Mouse (Mus musculus): ENCODE results near the gene 9230112D13Rik. TPM values are rescaled to one million over a fixed set of nuclear protein-coding genes. Genes with fewer than 3 reads are reported as not detected.

9230112D13Rik gene
- polyA plus RNA-seq (2014; fragmentation: Nextera tagmentation; extraction: Ambion mirVana): not detected in 2 replicates

DNA sequence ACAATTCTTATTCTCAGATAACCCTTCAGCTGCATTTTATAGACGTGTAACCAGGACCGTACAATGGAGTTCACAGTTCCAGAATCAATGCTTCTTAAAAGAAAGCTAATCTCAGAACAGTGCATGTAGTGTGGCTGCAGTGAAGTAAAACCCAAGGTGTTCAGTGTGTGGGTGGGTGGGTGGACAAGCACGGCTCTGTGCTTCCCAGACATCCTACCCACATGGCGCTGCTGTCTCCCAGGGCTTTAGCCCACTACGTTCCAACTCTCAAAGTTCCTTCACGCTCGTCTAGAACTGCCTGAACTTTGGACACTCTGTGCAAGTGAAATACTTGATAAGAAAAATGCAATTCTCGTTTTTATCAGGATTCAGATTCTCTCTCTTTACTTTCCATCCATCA lies at the start of gene 9230112D13Rik:
9230112D13Rik (minus strand) TSS at position 101 of the 400 bp plus-strand sequence.
- H3K4me3 ChIP-seq (replicated peaks; ENCODE audit: low read length): no peak within 1 kb of the TSS
- no peaks in the 10 kb centered on the region for H3K36me3 ChIP-seq (replicated peaks; ENCODE audit: control insufficient read depth, insufficient read depth)
- H3K27me3 ChIP-seq (ENCODE audit: control insufficient read depth, insufficient read depth, low read length): no peaks in the 10 kb centered on the region
- 89% methylated on average over 8 of the region's 8 CpGs for whole genome bisulfite sequencing
- DNase-seq (ENCODE audit: low spot score) (no peak), ATAC-seq (ENCODE audit: low FRiP score) (no peak)
- no peaks in the 10 kb centered on the region for H3K4me1 ChIP-seq (replicated peaks; ENCODE audit: control insufficient read depth, insufficient read depth, low read length)
- no peak within 1 kb of the TSS for H3K9ac ChIP-seq
- no peak within 1 kb of the TSS for H3K4me2 ChIP-seq (replicated peaks)
- H3K9me3 ChIP-seq (ENCODE audit: control insufficient read depth, low read length): no peaks in the 10 kb centered on the region
- no peak within 1 kb of the TSS for H3K27ac ChIP-seq

- ATAC-seq (ENCODE audit: low FRiP score): no peak
- 90% methylated on average over 17 of the region's 17 CpGs for WGBS
- H3K4me2 ChIP-seq (replicated peaks): no peak overlapping the region
Measured at GRCm38 (mm10) chr14:34571610-34572387, 49.2 kb upstream of the 9230112D13Rik start.

GRCm38 (mm10) chr14:34570903-34571302 lies 48.3 kb upstream of the 9230112D13Rik start:
- 84% methylated on average over 4 of the region's 4 CpGs for WGBS
- Histone ChIP-seq H3K4me2 (replicated peaks) (no peak overlapping the region), H3K27me3 (ENCODE audit: control insufficient read depth, insufficient read depth, low read length) (no peaks in the 10 kb centered on the region), H3K36me3 (replicated peaks; ENCODE audit: control insufficient read depth, insufficient read depth) (no peaks in the 10 kb centered on the region), H3K4me1 (replicated peaks; ENCODE audit: control insufficient read depth, insufficient read depth, low read length) (no peaks in the 10 kb centered on the region), H3K4me3 (replicated peaks; ENCODE audit: low read length) (no peak overlapping the region), H3K9me3 (ENCODE audit: control insufficient read depth, low read length) (no peaks in the 10 kb centered on the region), H3K27ac (no peak overlapping the region), H3K9ac (no peak overlapping the region)
- DNase-seq (ENCODE audit: low spot score) (no peak), ATAC-seq (ENCODE audit: low FRiP score) (no peak)

More at GRCm38 (mm10) chr14:34571610-34572387, 49.2 kb upstream of the 9230112D13Rik start:
- Histone ChIP-seq H3K27me3 (ENCODE audit: control insufficient read depth, insufficient read depth, low read length) (no peaks in the 10 kb centered on the region), H3K27ac (no peak overlapping the region), H3K4me1 (replicated peaks; ENCODE audit: control insufficient read depth, insufficient read depth, low read length) (no peaks in the 10 kb centered on the region), H3K4me3 (replicated peaks; ENCODE audit: low read length) (no peak overlapping the region), H3K36me3 (replicated peaks; ENCODE audit: control insufficient read depth, insufficient read depth) (no peaks in the 10 kb centered on the region), H3K9ac (no peak overlapping the region), H3K9me3 (ENCODE audit: control insufficient read depth, low read length) (no peaks in the 10 kb centered on the region)
- no peak for DNase-seq (ENCODE audit: low spot score)

GRCm38 (mm10) chr14:34570294-34570693 lies 47.7 kb upstream of the 9230112D13Rik start:
- DNase-seq (ENCODE audit: low spot score) (peak; percentile 89), ATAC-seq (ENCODE audit: low FRiP score) (peak; percentile 76; the same call in 1 of the 2 replicates)
- 3% methylated on average over 6 of the region's 6 CpGs for WGBS
- H3K9ac ChIP-seq: peak overlapping the region; percentile 57; the same call in 1 of the 2 replicates
- H3K27me3 ChIP-seq (ENCODE audit: control insufficient read depth, insufficient read depth, low read length): no peaks in the 10 kb centered on the region
- no peak overlapping the region for H3K27ac ChIP-seq
- H3K36me3 ChIP-seq (replicated peaks; ENCODE audit: control insufficient read depth, insufficient read depth): no peaks in the 10 kb centered on the region
- H3K9me3 ChIP-seq (ENCODE audit: control insufficient read depth, low read length): no peaks in the 10 kb centered on the region
- H3K4me3 ChIP-seq (replicated peaks; ENCODE audit: low read length): peak overlapping the region; percentile 28
- no peaks in the 10 kb centered on the region for H3K4me1 ChIP-seq (replicated peaks; ENCODE audit: control insufficient read depth, insufficient read depth, low read length)
- peak overlapping the region; percentile 62 for H3K4me2 ChIP-seq (replicated peaks)

DNA sequence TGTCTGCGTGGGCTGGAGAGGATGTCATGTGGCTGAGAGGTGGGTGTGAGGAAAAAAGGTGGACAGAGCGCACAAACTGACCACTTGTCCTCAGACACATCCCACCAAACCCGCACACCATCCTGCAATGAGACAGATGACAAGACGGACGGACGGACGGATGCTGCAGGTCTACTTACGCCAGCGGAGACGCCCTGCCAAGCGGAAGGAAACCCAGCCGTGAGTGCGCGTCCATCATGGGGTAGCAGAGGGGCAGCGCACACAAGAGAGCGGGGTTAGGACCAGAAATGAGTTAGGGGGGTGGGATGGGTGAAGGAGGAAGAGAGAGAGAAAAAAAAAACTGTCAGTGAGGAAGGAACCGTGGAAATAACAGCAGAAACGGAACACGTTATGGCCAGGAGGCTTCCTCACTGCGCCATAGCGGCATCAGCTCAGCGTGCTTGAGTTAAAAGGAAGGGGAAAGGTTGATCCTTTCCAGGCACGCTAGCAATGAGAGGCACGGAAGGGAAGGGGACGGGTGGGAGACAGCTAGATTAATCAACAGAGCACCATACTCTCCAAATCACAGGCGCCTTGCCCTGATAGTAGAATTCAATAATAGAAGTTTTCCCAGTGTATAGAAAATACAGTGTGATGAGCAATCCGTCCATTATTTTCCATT lies 47.1 kb upstream of the 9230112D13Rik start:
- Histone ChIP-seq H3K4me2 (replicated peaks) (peak overlapping the region; percentile 62), H3K9ac (peak overlapping the region; percentile 57), H3K4me1 (replicated peaks; ENCODE audit: control insufficient read depth, insufficient read depth, low read length) (no peaks in the 10 kb centered on the region), H3K27ac (no peak overlapping the region), H3K9me3 (ENCODE audit: control insufficient read depth, low read length) (no peaks in the 10 kb centered on the region), H3K36me3 (replicated peaks; ENCODE audit: control insufficient read depth, insufficient read depth) (no peaks in the 10 kb centered on the region), H3K4me3 (replicated peaks; ENCODE audit: low read length) (peak overlapping the region; percentile 28), H3K27me3 (ENCODE audit: control insufficient read depth, insufficient read depth, low read length) (no peaks in the 10 kb centered on the region)
- DNase-seq (ENCODE audit: low spot score) (no peak), ATAC-seq (ENCODE audit: low FRiP score) (no peak)
- WGBS: 36% methylated on average over 27 of the region's 27 CpGs

DNA sequence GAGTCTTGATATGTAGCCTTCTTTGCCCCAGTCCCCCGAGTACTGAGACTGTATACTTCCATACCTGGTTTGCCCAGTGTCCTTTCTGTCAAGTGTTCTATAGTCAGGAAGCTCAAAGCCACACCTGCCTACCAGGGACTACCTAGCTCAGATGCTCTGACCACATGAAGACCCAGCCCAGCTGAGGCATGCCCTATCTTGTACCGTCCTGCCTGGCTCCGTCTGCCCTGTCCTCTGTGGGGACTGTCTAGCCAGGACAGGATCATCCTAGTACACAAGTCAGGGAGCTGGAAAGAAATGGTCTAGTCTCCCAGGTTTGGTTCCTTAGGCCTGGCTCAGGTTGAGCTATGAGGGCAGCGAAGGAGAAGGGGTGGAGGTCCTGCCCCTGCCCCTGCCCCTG lies 46.0 kb upstream of the 9230112D13Rik start:
- ATAC-seq (ENCODE audit: low FRiP score) (no peak), DNase-seq (ENCODE audit: low spot score) (no peak)
- no peak overlapping the region for H3K4me2 ChIP-seq (replicated peaks)
- WGBS: 90% methylated on average over 4 of the region's 4 CpGs
- no peak overlapping the region for H3K27ac ChIP-seq
- H3K9ac ChIP-seq: no peak overlapping the region
- no peak overlapping the region for H3K4me3 ChIP-seq (replicated peaks; ENCODE audit: low read length)
- H3K27me3 ChIP-seq (ENCODE audit: control insufficient read depth, insufficient read depth, low read length): no peaks in the 10 kb centered on the region
- no peaks in the 10 kb centered on the region for H3K36me3 ChIP-seq (replicated peaks; ENCODE audit: control insufficient read depth, insufficient read depth)
- H3K4me1 ChIP-seq (replicated peaks; ENCODE audit: control insufficient read depth, insufficient read depth, low read length): no peaks in the 10 kb centered on the region
- H3K9me3 ChIP-seq (ENCODE audit: control insufficient read depth, low read length): no peaks in the 10 kb centered on the region

GRCm38 (mm10) chr14:34567697-34568096 lies 45.1 kb upstream of the 9230112D13Rik start:
- no peak overlapping the region for H3K27ac ChIP-seq
- no peak overlapping the region for H3K9ac ChIP-seq
- 65% methylated on average over 5 of the region's 5 CpGs for WGBS
- H3K4me3 ChIP-seq (replicated peaks; ENCODE audit: low read length): no peak overlapping the region
- no peaks in the 10 kb centered on the region for H3K4me1 ChIP-seq (replicated peaks; ENCODE audit: control insufficient read depth, insufficient read depth, low read length)
- no peaks in the 10 kb centered on the region for H3K9me3 ChIP-seq (ENCODE audit: control insufficient read depth, low read length)
- no peaks in the 10 kb centered on the region for H3K27me3 ChIP-seq (ENCODE audit: control insufficient read depth, insufficient read depth, low read length)
- H3K36me3 ChIP-seq (replicated peaks; ENCODE audit: control insufficient read depth, insufficient read depth): no peaks in the 10 kb centered on the region
- DNase-seq (ENCODE audit: low spot score) (no peak), ATAC-seq (ENCODE audit: low FRiP score) (no peak)
- H3K4me2 ChIP-seq (replicated peaks): no peak overlapping the region

DNA sequence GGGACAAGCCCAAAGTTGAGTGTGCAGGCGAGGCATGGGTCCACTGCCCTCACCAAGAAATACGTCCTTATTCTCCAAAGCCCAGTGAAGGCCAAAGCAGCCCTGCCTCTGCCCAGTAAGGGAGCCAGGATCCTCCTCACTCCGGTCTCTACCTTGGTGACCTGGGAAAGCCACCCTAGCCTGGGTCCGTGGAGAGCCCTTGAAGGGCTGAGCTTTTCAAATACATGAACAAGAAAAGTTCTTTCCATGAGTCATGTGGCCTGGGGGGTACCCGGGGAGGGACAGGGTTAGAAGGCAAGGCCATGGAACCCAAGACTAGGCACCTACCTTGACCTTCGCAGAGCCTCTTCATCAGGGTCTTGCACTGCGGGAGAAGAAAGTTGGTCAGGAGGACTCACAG lies 43.9 kb upstream of the 9230112D13Rik start:
- H3K36me3 ChIP-seq (replicated peaks; ENCODE audit: control insufficient read depth, insufficient read depth): no peaks in the 10 kb centered on the region
- no peak overlapping the region for H3K27ac ChIP-seq
- no peaks in the 10 kb centered on the region for H3K4me1 ChIP-seq (replicated peaks; ENCODE audit: control insufficient read depth, insufficient read depth, low read length)
- no peaks in the 10 kb centered on the region for H3K9me3 ChIP-seq (ENCODE audit: control insufficient read depth, low read length)
- no peak overlapping the region for H3K9ac ChIP-seq
- ATAC-seq (ENCODE audit: low FRiP score) (no peak), DNase-seq (ENCODE audit: low spot score) (no peak)
- no peaks in the 10 kb centered on the region for H3K27me3 ChIP-seq (ENCODE audit: control insufficient read depth, insufficient read depth, low read length)
- no peak overlapping the region for H3K4me2 ChIP-seq (replicated peaks)
- H3K4me3 ChIP-seq (replicated peaks; ENCODE audit: low read length): no peak overlapping the region
- WGBS: 92% methylated on average over 7 of the region's 7 CpGs

DNA sequence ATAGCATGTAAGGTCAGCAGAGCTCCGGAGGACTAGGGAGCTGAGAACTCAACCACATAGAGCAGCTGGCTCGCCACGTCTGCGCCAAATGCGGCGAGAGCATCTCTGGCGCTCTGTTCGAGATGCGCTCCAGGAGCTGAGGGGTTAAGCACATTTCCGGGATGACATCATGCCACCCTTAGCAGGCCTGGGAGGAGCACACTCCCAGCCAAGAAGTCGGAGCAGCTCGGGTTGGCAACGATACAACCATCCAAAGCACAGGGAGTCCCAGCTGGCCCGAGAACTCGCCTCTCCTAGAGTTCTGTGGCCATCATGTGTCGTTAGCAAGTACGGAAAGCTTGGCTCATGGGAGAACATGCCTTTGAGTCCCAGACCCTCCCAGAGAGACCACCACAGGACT lies 43.1 kb upstream of the 9230112D13Rik start:
- no peaks in the 10 kb centered on the region for H3K36me3 ChIP-seq (replicated peaks; ENCODE audit: control insufficient read depth, insufficient read depth)
- WGBS: 75% methylated on average over 17 of the region's 17 CpGs
- H3K9me3 ChIP-seq (ENCODE audit: control insufficient read depth, low read length): no peaks in the 10 kb centered on the region
- DNase-seq (ENCODE audit: low spot score) (no peak), ATAC-seq (ENCODE audit: low FRiP score) (no peak)
- H3K4me1 ChIP-seq (replicated peaks; ENCODE audit: control insufficient read depth, insufficient read depth, low read length): no peaks in the 10 kb centered on the region
- no peak overlapping the region for H3K4me3 ChIP-seq (replicated peaks; ENCODE audit: low read length)
- no peak overlapping the region for H3K9ac ChIP-seq
- H3K27ac ChIP-seq: no peak overlapping the region
- no peaks in the 10 kb centered on the region for H3K27me3 ChIP-seq (ENCODE audit: control insufficient read depth, insufficient read depth, low read length)
- no peak overlapping the region for H3K4me2 ChIP-seq (replicated peaks)

Data from hindbrain, embryonic 14.5 days (tissue).